Mouse (Mus musculus): ENCODE measurements around the gene Rpl18a. TPM values are rescaled to one million over a fixed set of nuclear protein-coding genes. Genes with fewer than 3 reads are reported as not detected.

The Rpl18a gene
- polyA plus RNA-seq, 1 experiment from 2014 or later: 3,796 TPM

GRCm38 (mm10) chr8:70913523-70913922 is 16.3 kb upstream of the Rpl18a start:
- peaks cover 81% of the 10 kb centered on the region for H3K36me3 ChIP-seq (ENCODE audit: control insufficient read depth, insufficient read depth, low read length)
- H3K4me3 ChIP-seq (ENCODE audit: control insufficient read depth in 1 of 2, insufficient read depth in 1 of 2, low read depth in 1 of 2, low read length in 2 of 2): no peak overlapping the region
- ATAC-seq (ENCODE audit: insufficient number of reproducible peaks, insufficient read depth, low FRiP score, low read depth): no peak
- no peak overlapping the region for H3K9ac ChIP-seq (ENCODE audit: low read length)
- WGBS: 92% methylated on average over 26 of the region's 26 CpGs
- H3K4me2 ChIP-seq (ENCODE audit: low read length): no peak overlapping the region
- H3K27ac ChIP-seq (replicated peaks in 1 of 2; ENCODE audit: control insufficient read depth in 1 of 2, insufficient read depth in 1 of 2, low read depth in 2 of 2, low read length in 2 of 2): no peak overlapping the region
- no peaks in the 10 kb centered on the region for H3K9me3 ChIP-seq (ENCODE audit: control insufficient read depth, low read length)
- H3K27me3 ChIP-seq (ENCODE audit: control insufficient read depth, insufficient read depth, low read length): no peaks in the 10 kb centered on the region
- H3K4me1 ChIP-seq (ENCODE audit: control insufficient read depth in 2 of 2, insufficient read depth in 2 of 2, low read length in 2 of 2): no peaks in the 10 kb centered on the region

- H3K4me3 ChIP-seq (ENCODE audit: control insufficient read depth in 1 of 2, insufficient read depth in 1 of 2, low read depth in 1 of 2, low read length in 2 of 2): no peak overlapping the region
- H3K4me1 ChIP-seq (ENCODE audit: control insufficient read depth in 2 of 2, insufficient read depth in 2 of 2, low read length in 2 of 2): peaks cover 0 to 1% of the 10 kb centered on the region in 2 experiments; a peak in 1 of 4 replicates
- H3K4me2 ChIP-seq (ENCODE audit: low read length): no peak overlapping the region
- no peak for ATAC-seq (ENCODE audit: insufficient number of reproducible peaks, insufficient read depth, low FRiP score, low read depth)
- H3K36me3 ChIP-seq (ENCODE audit: control insufficient read depth, insufficient read depth, low read length): peaks cover 75% of the 10 kb centered on the region
- H3K9me3 ChIP-seq (ENCODE audit: control insufficient read depth, low read length): no peaks in the 10 kb centered on the region
- H3K27me3 ChIP-seq (ENCODE audit: control insufficient read depth, insufficient read depth, low read length): no peaks in the 10 kb centered on the region
- WGBS: 86% methylated on average over 30 of the region's 30 CpGs
- no peak overlapping the region for H3K9ac ChIP-seq (ENCODE audit: low read length)
- no peak overlapping the region for H3K27ac ChIP-seq (replicated peaks in 1 of 2; ENCODE audit: control insufficient read depth in 1 of 2, insufficient read depth in 1 of 2, low read depth in 2 of 2, low read length in 2 of 2)
Observed at GRCm38 (mm10) chr8:70912955-70913354, 15.7 kb upstream of the Rpl18a start.

- Histone ChIP-seq H3K27me3 (ENCODE audit: control insufficient read depth, insufficient read depth, low read length) (no peaks in the 10 kb centered on the region), H3K4me1 (ENCODE audit: control insufficient read depth in 2 of 2, insufficient read depth in 2 of 2, low read length in 2 of 2) (peaks cover 8 to 14% of the 10 kb centered on the region in 2 experiments), H3K4me2 (ENCODE audit: low read length) (no peak overlapping the region), H3K9ac (ENCODE audit: low read length) (no peak overlapping the region), H3K9me3 (ENCODE audit: control insufficient read depth, low read length) (no peaks in the 10 kb centered on the region), H3K27ac (replicated peaks in 1 of 2; ENCODE audit: control insufficient read depth in 1 of 2, insufficient read depth in 1 of 2, low read depth in 2 of 2, low read length in 2 of 2) (no peak overlapping the region), H3K36me3 (ENCODE audit: control insufficient read depth, insufficient read depth, low read length) (peaks cover 62% of the 10 kb centered on the region), H3K4me3 (ENCODE audit: control insufficient read depth in 1 of 2, insufficient read depth in 1 of 2, low read depth in 1 of 2, low read length in 2 of 2) (no peak overlapping the region)
- 76% methylated on average over 5 of the region's 5 CpGs for WGBS
- no peak for ATAC-seq (ENCODE audit: insufficient number of reproducible peaks, insufficient read depth, low FRiP score, low read depth)
Observed at GRCm38 (mm10) chr8:70911596-70911995, 14.4 kb upstream of the Rpl18a start.

GRCm38 (mm10) chr8:70907518-70907917 is 10.3 kb upstream of the Rpl18a start:
- Histone ChIP-seq H3K4me1 (ENCODE audit: control insufficient read depth in 2 of 2, insufficient read depth in 2 of 2, low read length in 2 of 2) (peaks cover 8 to 21% of the 10 kb centered on the region in 2 experiments), H3K27me3 (ENCODE audit: control insufficient read depth, insufficient read depth, low read length) (0 out of 2 replicates have a peak, but pooled peaks cover under 1% of the 10 kb centered on the region), H3K36me3 (ENCODE audit: control insufficient read depth, insufficient read depth, low read length) (peaks cover 21% of the 10 kb centered on the region), H3K9me3 (ENCODE audit: control insufficient read depth, low read length) (no peaks in the 10 kb centered on the region), H3K4me2 (ENCODE audit: low read length) (peak overlapping the region; percentile 81; the same call in 1 of the 2 replicates), H3K27ac (replicated peaks in 1 of 2; ENCODE audit: control insufficient read depth in 1 of 2, insufficient read depth in 1 of 2, low read depth in 2 of 2, low read length in 2 of 2) (no peak overlapping the region), H3K9ac (ENCODE audit: low read length) (peak overlapping the region; percentile 94; the same call in 1 of the 2 replicates), H3K4me3 (ENCODE audit: control insufficient read depth in 1 of 2, insufficient read depth in 1 of 2, low read depth in 1 of 2, low read length in 2 of 2) (no peak overlapping the region)
- 65% methylated on average over 2 of the region's 2 CpGs for WGBS
- ATAC-seq (ENCODE audit: insufficient number of reproducible peaks, insufficient read depth, low FRiP score, low read depth): no peak

- Histone ChIP-seq H3K9me3 (ENCODE audit: control insufficient read depth, low read length) (no peaks in the 10 kb centered on the region), H3K36me3 (ENCODE audit: control insufficient read depth, insufficient read depth, low read length) (peaks cover 6% of the 10 kb centered on the region), H3K27ac (replicated peaks in 1 of 2; ENCODE audit: control insufficient read depth in 1 of 2, insufficient read depth in 1 of 2, low read depth in 2 of 2, low read length in 2 of 2) (peak within 1 kb of the TSS; percentile 44 to 92), H3K4me2 (ENCODE audit: low read length) (peak within 1 kb of the TSS; percentile 81), H3K27me3 (ENCODE audit: control insufficient read depth, insufficient read depth, low read length) (0 out of 2 replicates have a peak, but pooled peaks cover 3% of the 10 kb centered on the region), H3K4me1 (ENCODE audit: control insufficient read depth in 2 of 2, insufficient read depth in 2 of 2, low read length in 2 of 2) (peaks cover 8 to 21% of the 10 kb centered on the region in 2 experiments), H3K9ac (ENCODE audit: low read length) (peak within 1 kb of the TSS; percentile 94), H3K4me3 (ENCODE audit: control insufficient read depth in 1 of 2, insufficient read depth in 1 of 2, low read depth in 1 of 2, low read length in 2 of 2) (peak within 1 kb of the TSS; percentile 74 to 86)
- WGBS: under 1% methylated on average over 78 of the region's 86 CpGs
- ATAC-seq (ENCODE audit: insufficient number of reproducible peaks, insufficient read depth, low FRiP score, low read depth): peak; percentile 87
Observed at GRCm38 (mm10) chr8:70905831-70906736, 8.9 kb upstream of the Rpl18a start, which contains the start of gene Map1s. Gene Map1s (plus strand): TSS chr8:70905932.

GRCm38 (mm10) chr8:70905463-70905830 is 8.2 kb upstream of the Rpl18a start:
- ATAC-seq (ENCODE audit: insufficient number of reproducible peaks, insufficient read depth, low FRiP score, low read depth): no peak
- H3K4me2 ChIP-seq (ENCODE audit: low read length): peak overlapping the region; percentile 81
- peak overlapping the region; percentile 74 to 86 for H3K4me3 ChIP-seq (ENCODE audit: control insufficient read depth in 1 of 2, insufficient read depth in 1 of 2, low read depth in 1 of 2, low read length in 2 of 2)
- peak overlapping the region; percentile 94 for H3K9ac ChIP-seq (ENCODE audit: low read length)
- WGBS: 12% methylated on average over 8 of the region's 8 CpGs
- peak overlapping the region in 1 of 2 experiments; percentile 92; a peak in 2 of 4 replicates for H3K27ac ChIP-seq (replicated peaks in 1 of 2; ENCODE audit: control insufficient read depth in 1 of 2, insufficient read depth in 1 of 2, low read depth in 2 of 2, low read length in 2 of 2)
- 0 out of 2 replicates have a peak, but pooled peaks cover 3% of the 10 kb centered on the region for H3K27me3 ChIP-seq (ENCODE audit: control insufficient read depth, insufficient read depth, low read length)
- H3K4me1 ChIP-seq (ENCODE audit: control insufficient read depth in 2 of 2, insufficient read depth in 2 of 2, low read length in 2 of 2): peaks cover 8 to 21% of the 10 kb centered on the region in 2 experiments
- H3K36me3 ChIP-seq (ENCODE audit: control insufficient read depth, insufficient read depth, low read length): 0 out of 2 replicates have a peak, but pooled peaks cover under 1% of the 10 kb centered on the region
- H3K9me3 ChIP-seq (ENCODE audit: control insufficient read depth, low read length): no peaks in the 10 kb centered on the region

- no peak overlapping the region for H3K4me3 ChIP-seq (ENCODE audit: control insufficient read depth in 1 of 2, insufficient read depth in 1 of 2, low read depth in 1 of 2, low read length in 2 of 2)
- H3K4me2 ChIP-seq (ENCODE audit: low read length): no peak overlapping the region
- no peak for ATAC-seq (ENCODE audit: insufficient number of reproducible peaks, insufficient read depth, low FRiP score, low read depth)
- H3K27me3 ChIP-seq (ENCODE audit: control insufficient read depth, insufficient read depth, low read length): 0 out of 2 replicates have a peak, but pooled peaks cover 3% of the 10 kb centered on the region
- no peaks in the 10 kb centered on the region for H3K9me3 ChIP-seq (ENCODE audit: control insufficient read depth, low read length)
- H3K36me3 ChIP-seq (ENCODE audit: control insufficient read depth, insufficient read depth, low read length): no peaks in the 10 kb centered on the region
- 32% methylated on average over 4 of the region's 4 CpGs for WGBS
- H3K9ac ChIP-seq (ENCODE audit: low read length): no peak overlapping the region
- H3K4me1 ChIP-seq (ENCODE audit: control insufficient read depth in 2 of 2, insufficient read depth in 2 of 2, low read length in 2 of 2): peaks cover 8 to 21% of the 10 kb centered on the region in 2 experiments
- H3K27ac ChIP-seq (replicated peaks in 1 of 2; ENCODE audit: control insufficient read depth in 1 of 2, insufficient read depth in 1 of 2, low read depth in 2 of 2, low read length in 2 of 2): no peak overlapping the region
Observed at GRCm38 (mm10) chr8:70904532-70904931, 7.3 kb upstream of the Rpl18a start.

All from heart, embryonic 14.5 days (tissue).